Mouse (Mus musculus) hindbrain, embryonic 15.5 days (tissue): Measurements from ENCODE around the gene Sgms1. TPM values are rescaled to one million over a fixed set of nuclear protein-coding genes. Genes with fewer than 3 reads are reported as not detected.

Experiments used
- ATAC-seq: fragments of 200-750 bp; cut with Nextera tagmentation; 2 replicates; pipeline ENCODE4 v1.8.0; 2017; ENCODE audit warnings: low read depth, moderate number of reproducible peaks, moderate TSS enrichment; ENCODE audit not compliant: low FRiP score
- H3K27ac ChIP-seq: fragments of 300-500 bp; sonication (generic); replicated peaks from 2 replicates; pipeline ENCODE4 v1.5.1; 2015; ENCODE audit warnings: mild to moderate bottlenecking, inconsistent platforms
- H3K27me3 ChIP-seq: fragments of 300-500 bp; sonication (generic); 2 replicates; pipeline ENCODE4 v1.6.1; 2015; ENCODE audit warnings: control low read depth, inconsistent platforms
- H3K36me3 ChIP-seq: fragments of 300-500 bp; sonication (generic); 2 replicates; pipeline ENCODE4 v1.6.1; 2015; ENCODE audit warnings: control low read depth, inconsistent platforms
- H3K4me1 ChIP-seq: fragments of 300-500 bp; sonication (generic); replicated peaks from 2 replicates; pipeline ENCODE4 v1.6.1; 2015; ENCODE audit warnings: control low read depth, inconsistent platforms
- H3K4me2 ChIP-seq: fragments of 300-500 bp; sonication (generic); 2 replicates; pipeline ENCODE4 v1.6.1; 2015; ENCODE audit warnings: moderate library complexity, mild to moderate bottlenecking, inconsistent platforms
- H3K4me3 ChIP-seq: fragments of 300-500 bp; sonication (generic); 2 replicates; pipeline ENCODE4 v1.5.1; 2015; ENCODE audit warnings: mild to moderate bottlenecking, inconsistent platforms
- H3K9ac ChIP-seq: fragments of 300-500 bp; sonication (generic); 2 replicates; pipeline ENCODE4 v1.6.1; 2015; ENCODE audit warnings: inconsistent platforms
- H3K9me3 ChIP-seq: fragments of 300-500 bp; sonication (generic); 2 replicates; pipeline ENCODE4 v1.6.1; 2016; ENCODE audit warnings: control low read depth, inconsistent platforms
- WGBS: fragments of 180-500 bp; shearing (Covaris S2); methylation state at CpG from one replicate; pipeline ENCODE4 v1.1.7; 2015; 5-methylcytosine and 5-hydroxymethylcytosine counted together
- polyA plus RNA-seq: library from polyadenylated mRNA; unstranded; fragments of >200 nt; fragmentation: Nextera tagmentation; extraction: Ambion mirVana; gene quantifications from 2 replicates; pipeline ENCODE4 v1.2.1, GENCODE M21; 2015

The Sgms1 gene
- 21.7 and 22.7 TPM in 2 replicates for polyA plus RNA-seq

DNA sequence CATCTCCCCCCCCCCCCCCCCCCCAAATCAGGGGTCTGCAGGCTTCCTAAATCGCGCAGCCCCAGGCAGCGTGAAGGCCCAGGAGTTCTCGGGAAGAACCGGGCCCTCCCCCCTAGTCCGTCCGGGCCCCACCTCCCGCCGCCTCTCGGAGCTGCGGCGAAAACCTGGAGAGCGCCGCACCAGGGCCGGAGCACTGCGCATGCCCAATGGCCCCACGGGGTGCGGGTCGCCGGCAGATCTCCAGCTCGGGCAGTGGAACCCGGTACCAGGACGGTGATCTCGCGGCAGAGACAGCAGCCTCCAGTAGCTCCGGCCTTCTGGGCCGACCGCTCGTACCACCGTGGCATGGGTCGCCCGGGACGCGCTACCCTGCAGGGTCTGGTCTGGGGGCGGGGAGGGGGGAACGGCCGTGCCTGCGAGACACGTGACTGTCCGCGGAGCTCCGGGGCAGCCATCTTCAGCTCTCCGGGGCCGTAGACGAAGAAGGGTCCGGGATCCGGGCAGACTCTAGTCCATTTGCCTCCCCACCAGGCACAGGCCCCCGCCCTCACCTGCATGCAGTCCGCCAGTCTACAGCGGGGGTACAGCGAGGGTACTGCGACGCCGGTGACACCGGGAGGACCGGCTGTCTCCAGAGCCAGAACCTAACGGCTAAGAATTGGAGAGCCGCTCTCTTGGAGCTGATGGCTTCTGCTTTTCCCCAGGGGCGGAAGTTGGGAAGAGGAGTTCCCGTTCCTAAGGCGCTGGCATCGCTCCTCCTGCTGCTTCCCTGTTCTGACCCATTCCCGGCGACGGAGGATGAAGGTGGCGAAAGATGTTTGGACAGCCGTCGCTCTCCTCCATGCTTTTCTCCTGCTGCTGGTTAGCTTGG, at the start of gene Sgms1:
TSS of gene Sgms1 (minus strand) at position 714 of the 871 bp plus-strand sequence.
- H3K9me3 ChIP-seq, result no peaks in the 10 kb centered on the region
- 1% methylated on average over 63 of the region's 68 CpGs for WGBS
- H3K36me3 ChIP-seq, result no peaks in the 10 kb centered on the region
- peak within 1 kb of the TSS; percentile 70 for H3K4me2 ChIP-seq
- H3K27me3 ChIP-seq, result no peaks in the 10 kb centered on the region
- H3K4me1 ChIP-seq, result peaks cover 22% of the 10 kb centered on the region
- peak; percentile 93 for ATAC-seq
- H3K4me3 ChIP-seq, result peak within 1 kb of the TSS; percentile 84
- peak within 1 kb of the TSS; percentile 99 for H3K27ac ChIP-seq
- H3K9ac ChIP-seq, result peak within 1 kb of the TSS; percentile 75

DNA sequence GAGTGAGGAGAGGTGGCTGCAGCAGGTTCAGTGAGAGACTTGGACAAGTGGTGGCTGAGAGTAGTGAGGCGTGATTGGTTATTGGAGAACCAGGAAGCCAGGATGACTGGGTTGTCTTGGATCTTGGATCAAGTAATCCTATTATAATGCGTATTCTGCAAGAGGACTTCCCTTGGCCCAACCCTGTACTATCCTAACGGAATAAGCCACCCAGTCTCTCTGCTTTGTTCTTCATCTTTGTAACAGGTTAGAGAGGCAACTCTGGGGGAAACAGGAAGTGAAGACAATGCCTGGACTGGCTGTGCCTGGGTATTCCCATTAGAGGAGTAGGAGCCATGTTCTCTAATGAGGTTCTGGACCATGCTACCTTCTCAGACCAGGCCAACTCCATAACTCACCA, 36.3 kb upstream of the Sgms1 start:
- Histone ChIP-seq H3K9me3 (no peaks in the 10 kb centered on the region), H3K4me3 (no peak overlapping the region), H3K27ac (no peak overlapping the region), H3K4me1 (no peaks in the 10 kb centered on the region), H3K27me3 (no peaks in the 10 kb centered on the region), H3K4me2 (no peak overlapping the region), H3K9ac (no peak overlapping the region), H3K36me3 (no peaks in the 10 kb centered on the region)
- ATAC-seq, result no peak
- WGBS, result 82% methylated on average over 3 of the region's 3 CpGs

DNA sequence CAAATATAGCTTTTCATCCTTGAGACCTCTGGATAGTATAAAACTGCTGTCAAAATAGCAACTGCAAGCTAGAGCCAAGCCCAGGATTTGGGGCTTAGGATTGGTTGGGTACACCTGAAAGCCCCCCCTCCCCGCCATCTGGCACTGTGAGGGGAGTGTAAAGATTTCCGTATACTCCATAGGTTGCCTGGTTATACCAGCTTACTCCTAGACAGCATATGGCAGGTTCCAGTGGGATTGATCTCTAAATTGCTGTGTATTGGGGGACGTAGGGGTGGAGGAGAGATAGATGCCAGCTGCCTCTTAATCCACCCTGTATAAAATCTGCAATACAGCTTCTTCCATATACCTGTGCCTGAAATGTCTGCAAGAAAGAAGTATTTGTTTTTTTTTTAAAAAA, 35.2 kb upstream of the Sgms1 start:
- H3K9ac ChIP-seq, result no peak overlapping the region
- no peak overlapping the region for H3K4me3 ChIP-seq
- H3K36me3 ChIP-seq, result no peaks in the 10 kb centered on the region
- peak; percentile 68; the same call in 1 of the 2 replicates for ATAC-seq
- no peaks in the 10 kb centered on the region for H3K4me1 ChIP-seq
- no peaks in the 10 kb centered on the region for H3K27me3 ChIP-seq
- H3K4me2 ChIP-seq, result no peak overlapping the region
- no peak overlapping the region for H3K27ac ChIP-seq
- 75% methylated on average over 3 of the region's 3 CpGs for WGBS
- H3K9me3 ChIP-seq, result no peaks in the 10 kb centered on the region

DNA sequence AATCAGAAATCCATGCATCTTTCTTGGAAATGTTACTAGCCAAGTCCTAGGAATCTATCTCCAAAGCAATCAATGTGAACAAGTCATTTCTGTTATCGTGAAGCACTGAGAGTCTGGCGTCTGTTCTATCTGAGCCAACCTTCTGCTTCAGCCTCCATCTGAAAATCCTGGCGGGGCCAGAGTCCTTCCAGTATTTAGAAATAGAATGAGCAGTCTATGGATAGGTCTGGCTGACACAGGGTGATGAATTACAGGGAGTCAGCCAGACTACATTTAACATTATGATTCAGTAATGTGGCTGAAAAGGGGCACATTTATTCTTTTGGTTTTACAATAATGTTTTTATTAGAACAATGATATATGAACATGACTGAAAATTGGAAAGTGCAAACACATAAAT, 29.6 kb upstream of the Sgms1 start:
- H3K36me3 ChIP-seq, result no peaks in the 10 kb centered on the region
- no peaks in the 10 kb centered on the region for H3K4me1 ChIP-seq
- no peak overlapping the region for H3K4me3 ChIP-seq
- no peak overlapping the region for H3K27ac ChIP-seq
- ATAC-seq, result no peak
- H3K27me3 ChIP-seq, result no peaks in the 10 kb centered on the region
- H3K4me2 ChIP-seq, result no peak overlapping the region
- 72% methylated on average over 3 of the region's 3 CpGs for WGBS
- H3K9ac ChIP-seq, result no peak overlapping the region
- H3K9me3 ChIP-seq, result no peaks in the 10 kb centered on the region

DNA sequence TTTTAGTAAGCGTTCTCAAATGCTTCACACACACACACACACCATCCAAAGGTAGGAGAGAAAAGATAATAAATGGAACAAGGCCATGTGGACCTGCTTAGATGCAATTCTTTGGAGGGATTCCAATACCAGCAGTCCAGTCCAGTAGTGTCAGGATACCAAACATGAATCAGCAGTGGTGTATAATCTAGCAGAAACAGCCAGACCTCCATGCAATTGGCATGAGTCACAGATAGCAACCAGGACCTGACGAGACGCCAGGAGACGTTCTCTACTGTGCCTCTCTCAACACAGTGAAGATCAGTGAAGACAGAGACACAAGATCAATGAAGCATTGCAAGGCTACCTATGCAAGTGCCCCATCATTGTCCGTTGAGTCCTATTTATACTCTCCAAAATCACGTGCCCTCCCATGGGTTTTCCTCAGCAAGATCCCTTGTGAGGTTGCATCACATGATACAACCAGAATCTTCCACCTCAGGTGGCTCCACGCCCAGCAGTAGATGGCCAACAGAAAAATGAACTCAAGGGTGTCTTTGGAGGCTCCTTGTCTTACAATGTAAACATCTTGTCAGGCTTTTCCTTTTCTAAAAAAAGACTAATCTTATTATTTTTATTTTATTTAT, 27.3 kb upstream of the Sgms1 start:
- Histone ChIP-seq H3K4me1 (no peaks in the 10 kb centered on the region), H3K4me2 (no peak overlapping the region), H3K9me3 (no peaks in the 10 kb centered on the region), H3K27ac (no peak overlapping the region), H3K27me3 (no peaks in the 10 kb centered on the region), H3K9ac (no peak overlapping the region), H3K4me3 (no peak overlapping the region), H3K36me3 (no peaks in the 10 kb centered on the region)
- WGBS, result 89% methylated on average over 7 of the region's 7 CpGs
- ATAC-seq, result no peak

DNA sequence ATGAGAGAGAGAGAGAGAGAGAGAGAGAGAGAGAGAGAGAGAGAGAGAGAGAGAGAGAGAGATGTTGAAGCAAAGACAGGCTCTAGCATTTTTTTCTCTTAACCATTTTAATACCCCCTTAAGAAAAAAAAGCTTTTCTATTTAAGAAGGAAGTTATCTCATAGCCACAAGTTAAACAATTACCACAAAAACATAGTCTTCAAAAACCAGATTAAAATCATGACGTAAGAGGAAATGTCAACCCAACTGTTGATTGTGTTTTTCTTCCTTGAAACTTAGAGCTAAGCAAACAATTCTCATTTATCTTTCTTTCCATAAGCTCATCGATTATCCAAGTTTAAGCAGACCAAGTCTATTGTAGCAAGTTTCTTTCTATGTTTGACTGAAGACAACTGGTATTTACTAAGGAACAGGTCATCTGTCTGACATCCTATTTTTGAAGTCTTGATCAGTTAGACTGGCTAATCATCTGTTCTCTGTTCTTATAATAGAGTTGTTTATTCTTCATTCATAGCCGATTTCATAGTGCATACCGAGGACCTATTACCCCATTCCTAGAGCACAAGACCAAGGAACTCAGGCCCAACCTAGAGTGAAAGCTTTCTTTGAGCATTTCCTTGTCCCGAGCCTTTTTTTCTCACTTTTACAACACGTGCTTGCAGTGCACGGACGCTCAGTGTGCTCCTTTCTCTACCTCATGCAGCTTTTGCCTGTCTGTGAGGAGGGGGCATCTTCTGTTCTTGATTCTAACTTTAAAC, 20.3 kb upstream of the Sgms1 start:
- H3K27ac ChIP-seq, result no peak overlapping the region
- no peak overlapping the region for H3K4me3 ChIP-seq
- no peak overlapping the region for H3K4me2 ChIP-seq
- WGBS, result 70% methylated on average over 8 of the region's 8 CpGs
- H3K27me3 ChIP-seq, result no peaks in the 10 kb centered on the region
- no peaks in the 10 kb centered on the region for H3K4me1 ChIP-seq
- H3K36me3 ChIP-seq, result no peaks in the 10 kb centered on the region
- H3K9ac ChIP-seq, result no peak overlapping the region
- H3K9me3 ChIP-seq, result no peaks in the 10 kb centered on the region
- ATAC-seq, result no peak

DNA sequence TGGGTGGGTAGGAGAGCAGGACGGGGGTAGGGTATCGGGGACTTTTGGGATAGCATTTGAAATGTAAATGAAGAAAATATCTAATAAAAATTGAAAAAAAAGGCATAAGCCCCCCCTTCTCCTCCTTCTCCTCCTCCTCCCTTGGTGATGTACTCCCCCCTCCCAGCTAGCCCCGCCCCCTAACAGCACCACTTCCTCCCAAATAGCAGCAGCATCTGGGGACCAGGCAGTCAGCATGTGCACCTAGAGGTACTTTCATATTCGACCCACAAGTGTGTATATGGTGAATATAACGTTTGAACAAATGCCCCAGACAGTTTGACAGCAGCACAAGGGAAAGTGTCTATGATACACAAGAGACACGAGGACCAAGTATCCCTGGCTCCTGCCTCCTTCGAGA, 17.2 kb upstream of the Sgms1 start:
- H3K27me3 ChIP-seq, result no peaks in the 10 kb centered on the region
- H3K9ac ChIP-seq, result no peak overlapping the region
- H3K4me2 ChIP-seq, result no peak overlapping the region
- H3K4me3 ChIP-seq, result no peak overlapping the region
- no peak overlapping the region for H3K27ac ChIP-seq
- ATAC-seq, result no peak
- H3K9me3 ChIP-seq, result no peaks in the 10 kb centered on the region
- WGBS, result 65% methylated on average over 7 of the region's 7 CpGs
- no peaks in the 10 kb centered on the region for H3K36me3 ChIP-seq
- no peaks in the 10 kb centered on the region for H3K4me1 ChIP-seq

DNA sequence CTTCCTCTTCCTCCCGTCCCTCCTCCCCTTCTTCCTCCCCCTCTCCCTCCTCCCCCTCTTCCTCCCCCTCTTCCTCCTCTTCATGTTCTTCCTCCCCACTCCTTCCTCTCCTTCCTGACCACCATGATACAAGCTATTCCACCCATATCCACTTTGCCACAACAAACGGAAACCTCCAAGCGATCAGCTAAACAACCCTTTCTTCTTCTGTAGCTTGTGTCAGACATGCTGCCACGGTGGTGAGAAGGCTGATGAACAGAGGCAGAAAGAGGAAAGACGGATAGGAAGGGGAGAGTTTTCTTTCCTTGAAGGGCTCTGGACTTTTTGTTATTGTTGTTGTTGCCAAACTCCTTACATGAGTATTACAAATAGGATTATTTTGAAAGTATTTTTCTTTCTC, 14.9 kb upstream of the Sgms1 start:
- H3K27me3 ChIP-seq, result no peaks in the 10 kb centered on the region
- WGBS, result 80% methylated on average over 5 of the region's 5 CpGs
- H3K9ac ChIP-seq, result no peak overlapping the region
- H3K4me1 ChIP-seq, result no peaks in the 10 kb centered on the region
- no peaks in the 10 kb centered on the region for H3K36me3 ChIP-seq
- no peak overlapping the region for H3K4me3 ChIP-seq
- no peak overlapping the region for H3K27ac ChIP-seq
- no peak overlapping the region for H3K4me2 ChIP-seq
- no peak for ATAC-seq
- H3K9me3 ChIP-seq, result no peaks in the 10 kb centered on the region

DNA sequence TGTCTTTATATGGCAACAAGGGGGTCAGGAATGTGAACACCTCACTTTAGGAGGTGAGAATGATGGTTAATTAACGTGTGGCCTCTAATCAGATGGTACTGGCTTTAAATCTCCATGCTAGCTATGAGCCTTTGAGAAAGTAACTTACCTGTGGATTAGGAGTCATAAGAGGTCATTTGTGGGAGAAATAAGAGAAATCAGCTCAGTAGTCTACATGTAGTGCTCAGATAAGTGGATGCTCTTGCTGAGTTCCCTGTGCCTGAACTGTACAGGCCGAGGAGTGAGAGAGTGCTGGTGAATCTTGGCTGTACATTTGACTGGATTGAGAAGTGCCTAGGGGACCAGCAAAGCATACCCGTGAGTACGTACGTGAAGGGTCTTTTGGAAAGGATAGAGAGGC, 14.3 kb upstream of the Sgms1 start:
- no peak overlapping the region for H3K9ac ChIP-seq
- H3K36me3 ChIP-seq, result no peaks in the 10 kb centered on the region
- no peaks in the 10 kb centered on the region for H3K9me3 ChIP-seq
- no peaks in the 10 kb centered on the region for H3K4me1 ChIP-seq
- H3K27ac ChIP-seq, result no peak overlapping the region
- no peak for ATAC-seq
- no peak overlapping the region for H3K4me2 ChIP-seq
- H3K27me3 ChIP-seq, result no peaks in the 10 kb centered on the region
- H3K4me3 ChIP-seq, result no peak overlapping the region
- WGBS, result 88% methylated on average over 5 of the region's 5 CpGs

DNA sequence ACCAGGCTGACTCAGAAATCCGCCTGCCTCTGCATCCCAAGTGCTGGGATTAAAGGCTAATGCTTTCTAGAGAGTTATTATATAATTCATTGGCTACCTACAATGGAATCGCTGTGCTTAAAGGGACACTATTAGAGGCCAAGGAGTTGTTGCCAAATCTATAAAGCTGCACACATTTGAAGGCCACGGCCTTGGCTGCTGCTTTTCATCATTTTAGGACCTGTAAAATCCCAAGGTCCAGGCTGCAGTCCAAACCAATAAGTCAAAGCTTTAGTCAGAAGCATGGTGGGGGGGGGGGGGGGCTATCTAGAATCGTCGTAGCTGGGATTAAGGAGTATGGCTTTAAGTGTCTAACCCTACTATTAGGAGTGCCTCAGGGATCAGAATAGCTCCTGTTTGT, 9.0 kb upstream of the Sgms1 start:
- H3K27ac ChIP-seq, result no peak overlapping the region
- H3K4me3 ChIP-seq, result no peak overlapping the region
- no peaks in the 10 kb centered on the region for H3K9me3 ChIP-seq
- H3K36me3 ChIP-seq, result no peaks in the 10 kb centered on the region
- H3K4me2 ChIP-seq, result no peak overlapping the region
- H3K4me1 ChIP-seq, result no peaks in the 10 kb centered on the region
- ATAC-seq, result no peak
- WGBS, result 86% methylated on average over 5 of the region's 5 CpGs
- no peak overlapping the region for H3K9ac ChIP-seq
- H3K27me3 ChIP-seq, result no peaks in the 10 kb centered on the region

DNA sequence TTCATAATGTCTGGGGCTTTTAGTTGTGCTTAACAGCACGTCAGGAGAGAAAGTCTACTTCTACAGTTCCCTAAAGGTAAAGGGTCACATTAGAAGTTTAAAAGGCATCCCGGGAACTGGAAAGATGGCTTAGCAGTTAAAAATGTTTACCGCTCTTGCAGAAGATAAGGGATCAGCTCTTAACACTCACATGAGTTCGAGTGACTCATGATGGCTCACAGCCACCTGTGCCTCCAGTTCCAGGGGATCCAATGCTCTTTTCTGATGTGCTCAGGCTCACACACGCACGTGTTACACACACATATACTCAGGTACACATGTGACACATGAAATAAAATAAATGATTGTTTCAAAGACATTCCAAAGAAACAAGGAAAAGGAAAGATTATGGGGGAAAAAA, 6.8 kb upstream of the Sgms1 start:
- no peak overlapping the region for H3K27ac ChIP-seq
- no peaks in the 10 kb centered on the region for H3K4me1 ChIP-seq
- H3K4me2 ChIP-seq, result no peak overlapping the region
- no peaks in the 10 kb centered on the region for H3K9me3 ChIP-seq
- no peaks in the 10 kb centered on the region for H3K36me3 ChIP-seq
- H3K9ac ChIP-seq, result no peak overlapping the region
- H3K4me3 ChIP-seq, result no peak overlapping the region
- no peaks in the 10 kb centered on the region for H3K27me3 ChIP-seq
- 91% methylated on average over 6 of the region's 6 CpGs for WGBS
- no peak for ATAC-seq

DNA sequence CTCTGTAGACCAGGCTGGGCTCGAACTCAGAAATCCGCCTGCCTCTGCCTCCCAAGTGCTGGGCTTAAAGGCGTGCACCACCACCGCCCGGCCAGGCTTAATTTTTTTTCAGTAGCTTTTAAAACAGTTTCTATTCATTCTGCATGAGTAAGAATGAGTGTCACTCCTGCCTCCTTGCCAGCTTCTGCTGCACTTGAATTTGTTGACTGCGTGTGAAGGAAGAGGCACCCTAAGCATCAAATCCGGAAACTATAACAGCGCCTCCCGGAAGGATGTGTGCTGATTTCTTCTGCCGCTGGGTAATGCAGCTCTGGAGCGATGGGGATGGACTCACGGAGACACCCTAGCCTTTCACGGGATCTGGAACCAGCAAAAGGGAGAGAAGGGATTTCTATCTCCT, 5.3 kb upstream of the Sgms1 start:
- no peak overlapping the region for H3K4me3 ChIP-seq
- ATAC-seq, result no peak
- WGBS, result 90% methylated on average over 13 of the region's 13 CpGs

More for the DNA sequence above, 5.3 kb upstream of the Sgms1 start:
- peaks cover 5% of the 10 kb centered on the region for H3K4me1 ChIP-seq
- no peak overlapping the region for H3K4me2 ChIP-seq
- H3K9me3 ChIP-seq, result no peaks in the 10 kb centered on the region
- H3K36me3 ChIP-seq, result no peaks in the 10 kb centered on the region
- H3K27ac ChIP-seq, result no peak overlapping the region
- H3K27me3 ChIP-seq, result no peaks in the 10 kb centered on the region
- H3K9ac ChIP-seq, result no peak overlapping the region
